Mouse (Mus musculus) heart, adult 2 months (tissue): ENCODE measurements around the gene Eps15. TPM values are rescaled to one million over a fixed set of nuclear protein-coding genes. Genes with fewer than 3 reads are reported as not detected.

Experiments
- DNase-seq, 2 experiments: peaks; one replicate each; pipeline ENCODE4 v3.0.0; 2021
- H3K27ac ChIP-seq: fragments of 200-600 bp; 2 replicates; pipeline ENCODE4 v1.8.1; 2022
- H3K27me3 ChIP-seq: fragments of 200-500 bp; 2 replicates; pipeline ENCODE4 v1.6.1; 2012; ENCODE audit warnings: mild to moderate bottlenecking, low read length, inconsistent platforms, mixed read lengths; ENCODE audit not compliant: control insufficient read depth, insufficient read depth
- H3K36me3 ChIP-seq: fragments of 200-500 bp; 2 replicates; pipeline ENCODE4 v1.6.1; 2012; ENCODE audit warnings: low read length, inconsistent platforms; ENCODE audit not compliant: control insufficient read depth, insufficient read depth
- H3K4me1 ChIP-seq: fragments of 200-500 bp; 2 replicates; pipeline ENCODE4 v1.6.1; 2011; ENCODE audit warnings: low read length; ENCODE audit not compliant: control insufficient read depth, insufficient read depth
- H3K4me3 ChIP-seq: fragments of 200-600 bp; 2 replicates; pipeline ENCODE4 v1.8.1; 2022
- H3K79me2 ChIP-seq: fragments of 200-500 bp; replicated peaks from 2 replicates; pipeline ENCODE4 v1.6.1; 2012; ENCODE audit warnings: mild to moderate bottlenecking, inconsistent platforms, low read length, moderate library complexity, mixed read lengths; ENCODE audit not compliant: control insufficient read depth, insufficient read depth
- H3K9ac ChIP-seq: fragments of 200-500 bp; 2 replicates; pipeline ENCODE4 v1.6.1; 2012; ENCODE audit warnings: low read depth, mild to moderate bottlenecking, control low read depth, inconsistent platforms, low read length, mixed read lengths
- CTCF ChIP-seq: fragments of 200-600 bp; IDR thresholded peaks from 2 replicates; pipeline ENCODE4 v1.8.1; 2022; ENCODE audit warnings: antibody characterized with exemption, mild to moderate bottlenecking, moderate library complexity
- EP300 ChIP-seq: fragments of 200-500 bp; IDR thresholded peaks from 2 replicates; pipeline ENCODE4 v1.6.1; 2011; ENCODE audit warnings: low read depth, low read length, control low read depth; ENCODE audit not compliant: insufficient read depth
- POLR2A ChIP-seq: fragments of 200-500 bp; IDR thresholded peaks from 2 replicates; pipeline ENCODE4 v1.6.1; 2011; ENCODE audit warnings: mild to moderate bottlenecking, low read depth, low read length, control low read depth; ENCODE audit not compliant: insufficient read depth
- WGBS: fragments of 180-500 bp; shearing (Covaris S2); methylation state at CpG from one replicate; pipeline ENCODE4 v1.1.7; 2018; 5-methylcytosine and 5-hydroxymethylcytosine counted together
- intact Hi-C: fragments of 180-260 bp; cut with DNase I; formaldehyde crosslinking; loops from one replicate; pipeline ENCODE4 v1.15.1; 2025
- polyA plus RNA-seq: library from polyadenylated mRNA; depleted of rRNA; stranded (reverse); fragments of >200 nt; gene quantifications from 2 replicates; pipeline ENCODE4 v1.2.3, GENCODE M21; 2012
- total RNA-seq, 2 experiments: library from RNA; stranded (reverse); gene quantifications; 2 replicates each; pipeline ENCODE4 v1.2.3; 2021

Gene Eps15
- total and polyA plus RNA-seq, 3 experiments, result 9.9 to 46.8 (median 43.1) TPM

DNA sequence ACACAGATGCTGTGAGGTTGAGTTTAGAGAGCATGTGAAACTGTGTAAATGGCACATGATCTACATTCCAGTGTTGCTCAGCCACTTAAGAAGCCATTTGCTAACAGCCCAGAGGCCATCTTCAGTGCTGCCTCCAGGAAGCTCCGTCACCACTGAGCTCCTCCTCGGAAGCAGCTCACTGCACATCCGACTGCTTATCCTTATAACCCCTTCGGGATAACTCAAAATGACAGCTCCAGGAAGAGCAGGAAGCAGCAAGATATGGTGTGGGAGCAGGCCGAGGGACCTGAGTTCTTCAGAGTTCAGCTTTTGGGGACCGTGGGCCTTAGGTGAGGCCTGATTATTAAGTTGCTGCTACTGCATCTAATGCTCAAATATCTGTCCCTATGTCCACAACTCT is 18.0 kb upstream of the Eps15 start:
- H3K4me1 ChIP-seq, result no peaks in the 10 kb centered on the region
- TF ChIP-seq POLR2A, result no peak
- no peak for TF ChIP-seq CTCF
- no peak for TF ChIP-seq EP300
- WGBS, result 31% methylated on average over 6 of the region's 6 CpGs

DNA sequence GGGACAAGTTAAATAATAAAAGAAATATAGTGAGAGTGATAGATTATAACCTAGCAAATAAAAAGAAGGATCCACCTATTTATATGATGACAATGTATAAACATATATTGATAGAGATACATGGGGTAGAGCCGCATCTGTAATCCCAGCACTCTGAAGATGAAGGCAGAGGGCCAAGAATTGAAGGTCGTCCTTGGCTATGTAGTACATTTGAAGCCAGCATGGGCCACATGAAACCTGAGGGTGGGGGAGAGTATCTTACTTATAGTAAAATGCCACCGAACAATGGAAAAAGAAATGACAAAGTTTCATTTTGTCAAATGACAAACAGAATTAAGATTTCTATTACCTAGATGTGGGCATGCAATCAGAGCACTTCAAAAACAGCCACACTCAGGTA is 14.0 kb upstream of the Eps15 start:
- H3K4me3 ChIP-seq, result no peak overlapping the region
- no peak for DNase-seq
- H3K27me3 ChIP-seq, result no peaks in the 10 kb centered on the region; the same call in 1 of the 2 replicates
- no peaks in the 10 kb centered on the region for H3K4me1 ChIP-seq
- no peaks in the 10 kb centered on the region for H3K79me2 ChIP-seq
- no peaks in the 10 kb centered on the region for H3K36me3 ChIP-seq
- TF ChIP-seq EP300 (no peak), CTCF (no peak), POLR2A (no peak)
- H3K9ac ChIP-seq, result no peak overlapping the region
- H3K27ac ChIP-seq, result no peak overlapping the region
- intact Hi-C loops, result no loop called here
- 67% methylated on average over 3 of the region's 3 CpGs for WGBS

More for the DNA sequence above, 18.0 kb upstream of the Eps15 start:
- Histone ChIP-seq H3K36me3 (no peaks in the 10 kb centered on the region), H3K27ac (no peak overlapping the region), H3K4me3 (no peak overlapping the region), H3K27me3 (no peaks in the 10 kb centered on the region; the same call in 1 of the 2 replicates), H3K79me2 (no peaks in the 10 kb centered on the region), H3K9ac (no peak overlapping the region)
- intact Hi-C loops, result no loop called here
- no peak for DNase-seq

GRCm38 (mm10) chr4:109266744-109267143 is 13.3 kb upstream of the Eps15 start:
- 82% methylated on average over 2 of the region's 2 CpGs for WGBS
- H3K27me3 ChIP-seq, result no peaks in the 10 kb centered on the region; the same call in 1 of the 2 replicates
- no peaks in the 10 kb centered on the region for H3K4me1 ChIP-seq
- intact Hi-C loops, result no loop called here
- H3K9ac ChIP-seq, result no peak overlapping the region
- H3K79me2 ChIP-seq, result no peaks in the 10 kb centered on the region
- no peak for DNase-seq
- H3K27ac ChIP-seq, result no peak overlapping the region
- H3K36me3 ChIP-seq, result no peaks in the 10 kb centered on the region
- TF ChIP-seq CTCF (no peak), EP300 (no peak)
- no peak overlapping the region for H3K4me3 ChIP-seq

GRCm38 (mm10) chr4:109267452-109267851 is 12.6 kb upstream of the Eps15 start:
- H3K27me3 ChIP-seq, result no peaks in the 10 kb centered on the region; the same call in 1 of the 2 replicates
- WGBS, result 68% methylated on average over 3 of the region's 3 CpGs
- no peak overlapping the region for H3K27ac ChIP-seq
- intact Hi-C loops, result no loop called here
- no peak for DNase-seq
- TF ChIP-seq CTCF (no peak), POLR2A (no peak), EP300 (no peak)
- H3K4me3 ChIP-seq, result no peak overlapping the region
- no peaks in the 10 kb centered on the region for H3K36me3 ChIP-seq
- H3K4me1 ChIP-seq, result no peaks in the 10 kb centered on the region
- H3K9ac ChIP-seq, result no peak overlapping the region
- no peaks in the 10 kb centered on the region for H3K79me2 ChIP-seq

- peak; percentile 24; the same call in 1 of the 2 replicates for TF ChIP-seq CTCF
- TF ChIP-seq EP300, result no peak
- TF ChIP-seq POLR2A, result no peak
- Histone ChIP-seq H3K27ac (no peak overlapping the region), H3K9ac (no peak overlapping the region), H3K4me3 (no peak overlapping the region), H3K36me3 (no peaks in the 10 kb centered on the region), H3K27me3 (no peaks in the 10 kb centered on the region; the same call in 1 of the 2 replicates), H3K79me2 (no peaks in the 10 kb centered on the region), H3K4me1 (no peaks in the 10 kb centered on the region)
- WGBS, result 66% methylated on average over 3 of the region's 3 CpGs
- intact Hi-C loops, result no loop called here
- no peak for DNase-seq
These were observed 11.2 kb upstream of the Eps15 start for GRCm38 (mm10) chr4:109268903-109269302.

DNA sequence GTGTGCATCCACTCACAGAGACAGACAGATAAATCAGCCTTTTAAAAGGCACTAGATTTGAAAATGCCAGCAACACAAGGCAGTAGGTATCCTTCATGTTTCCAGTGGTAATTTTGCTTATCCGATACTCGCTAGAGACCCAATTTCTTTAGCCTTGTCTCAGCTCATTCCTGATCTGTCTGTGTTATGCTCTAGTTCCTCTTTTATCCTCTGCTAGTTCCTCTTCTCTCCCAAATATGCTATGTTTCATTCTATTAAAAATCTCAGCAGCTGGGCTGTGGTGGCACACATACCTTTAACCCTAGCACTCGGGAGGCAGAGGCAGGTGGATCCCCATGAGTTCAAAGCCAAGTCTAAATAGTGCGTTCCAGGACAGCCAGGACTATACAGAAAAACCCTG is 8.3 kb upstream of the Eps15 start:
- WGBS, result 93% methylated on average over 4 of the region's 4 CpGs

More for the DNA sequence above, 8.3 kb upstream of the Eps15 start:
- Histone ChIP-seq H3K9ac (no peak overlapping the region), H3K79me2 (no peaks in the 10 kb centered on the region), H3K27ac (no peak overlapping the region), H3K4me1 (no peaks in the 10 kb centered on the region; the same call in 1 of the 2 replicates), H3K36me3 (no peaks in the 10 kb centered on the region), H3K4me3 (no peak overlapping the region), H3K27me3 (no peaks in the 10 kb centered on the region)
- no peak for TF ChIP-seq CTCF
- no peak for TF ChIP-seq POLR2A
- no peak for TF ChIP-seq EP300
- intact Hi-C loops, result no loop called here
- DNase-seq, result no peak
